Mouse (Mus musculus): Measurements from ENCODE around the gene Clasp1. TPM values are rescaled to one million over a fixed set of nuclear protein-coding genes. Genes with fewer than 3 reads are reported as not detected.

Clasp1 gene
- polyA plus RNA-seq, 1 experiment = 21.5 TPM

- TF ChIP-seq CTCF (IDR thresholded peaks at IDR 0.05; ENCODE audit: insufficient read depth, low read length) (no peak), POLR2A (IDR thresholded peaks at IDR 0.05; ENCODE audit: borderline replicate concordance, extremely low read depth, low read depth, low read length) (no peak)
- WGBS = 91% methylated on average over 4 of the region's 4 CpGs
- H3K4me3 ChIP-seq (replicated peaks; ENCODE audit: extremely low read depth, low read depth, low read length) = no peak overlapping the region
- peaks cover 8% of the 10 kb centered on the region; the same call in 1 of the 2 replicates for H3K4me1 ChIP-seq (ENCODE audit: control insufficient read depth, insufficient read depth, low read length)
- DNase-seq = no peak
Observed at GRCm38 (mm10) chr1:118401991-118402390, 13.1 kb downstream of the Clasp1 start.

- Histone ChIP-seq H3K4me3 (replicated peaks; ENCODE audit: extremely low read depth, low read depth, low read length) (no peak overlapping the region), H3K4me1 (ENCODE audit: control insufficient read depth, insufficient read depth, low read length) (peaks cover 8% of the 10 kb centered on the region; the same call in 1 of the 2 replicates)
- no peak for TF ChIP-seq CTCF (IDR thresholded peaks at IDR 0.05; ENCODE audit: insufficient read depth, low read length)
- TF ChIP-seq POLR2A (IDR thresholded peaks at IDR 0.05; ENCODE audit: borderline replicate concordance, extremely low read depth, low read depth, low read length) = no peak
- no peak for DNase-seq
- WGBS = 43% methylated on average over 8 of the region's 8 CpGs
Observed at GRCm38 (mm10) chr1:118402556-118402955, 13.7 kb downstream of the Clasp1 start.

- WGBS = 81% methylated on average over 6 of the region's 6 CpGs
- DNase-seq = no peak
Observed at GRCm38 (mm10) chr1:118402966-118403365, 14.1 kb downstream of the Clasp1 start.

GRCm38 (mm10) chr1:118403440-118403839 is 14.6 kb downstream of the Clasp1 start:
- no peak for DNase-seq
- WGBS = 57% methylated on average over 3 of the region's 3 CpGs

More at GRCm38 (mm10) chr1:118402966-118403365, 14.1 kb downstream of the Clasp1 start:
- TF ChIP-seq CTCF (IDR thresholded peaks at IDR 0.05; ENCODE audit: insufficient read depth, low read length) (no peak), POLR2A (IDR thresholded peaks at IDR 0.05; ENCODE audit: borderline replicate concordance, extremely low read depth, low read depth, low read length) (no peak)
- Histone ChIP-seq H3K4me3 (replicated peaks; ENCODE audit: extremely low read depth, low read depth, low read length) (no peak overlapping the region), H3K4me1 (ENCODE audit: control insufficient read depth, insufficient read depth, low read length) (peaks cover 8% of the 10 kb centered on the region; the same call in 1 of the 2 replicates)

GRCm38 (mm10) chr1:118407586-118408250 is 18.9 kb downstream of the Clasp1 start:
- Histone ChIP-seq H3K4me1 (ENCODE audit: control insufficient read depth, insufficient read depth, low read length) (no peaks in the 10 kb centered on the region; the same call in 1 of the 2 replicates), H3K4me3 (replicated peaks; ENCODE audit: extremely low read depth, low read depth, low read length) (no peak overlapping the region)
- TF ChIP-seq CTCF (IDR thresholded peaks at IDR 0.05; ENCODE audit: insufficient read depth, low read length) = no peak
- DNase-seq = no peak
- 87% methylated on average over 7 of the region's 7 CpGs for WGBS

More at GRCm38 (mm10) chr1:118403440-118403839, 14.6 kb downstream of the Clasp1 start:
- peaks cover 8% of the 10 kb centered on the region; the same call in 1 of the 2 replicates for H3K4me1 ChIP-seq (ENCODE audit: control insufficient read depth, insufficient read depth, low read length)
- H3K4me3 ChIP-seq (replicated peaks; ENCODE audit: extremely low read depth, low read depth, low read length) = no peak overlapping the region
- no peak for TF ChIP-seq CTCF (IDR thresholded peaks at IDR 0.05; ENCODE audit: insufficient read depth, low read length)
- no peak for TF ChIP-seq POLR2A (IDR thresholded peaks at IDR 0.05; ENCODE audit: borderline replicate concordance, extremely low read depth, low read depth, low read length)

- DNase-seq = no peak
- Histone ChIP-seq H3K4me3 (replicated peaks; ENCODE audit: extremely low read depth, low read depth, low read length) (no peak overlapping the region), H3K4me1 (ENCODE audit: control insufficient read depth, insufficient read depth, low read length) (no peaks in the 10 kb centered on the region; the same call in 1 of the 2 replicates)
- TF ChIP-seq CTCF (IDR thresholded peaks at IDR 0.05; ENCODE audit: insufficient read depth, low read length) (no peak), POLR2A (IDR thresholded peaks at IDR 0.05; ENCODE audit: borderline replicate concordance, extremely low read depth, low read depth, low read length) (no peak)
- 71% methylated on average over 4 of the region's 4 CpGs for WGBS
Observed at GRCm38 (mm10) chr1:118409249-118409648, 20.4 kb downstream of the Clasp1 start.

- no peak for TF ChIP-seq POLR2A (IDR thresholded peaks at IDR 0.05; ENCODE audit: borderline replicate concordance, extremely low read depth, low read depth, low read length)
- TF ChIP-seq CTCF (IDR thresholded peaks at IDR 0.05; ENCODE audit: insufficient read depth, low read length) = no peak
- DNase-seq = no peak
- no peak overlapping the region for H3K4me3 ChIP-seq (replicated peaks; ENCODE audit: extremely low read depth, low read depth, low read length)
- WGBS = 81% methylated on average over 5 of the region's 5 CpGs
- H3K4me1 ChIP-seq (ENCODE audit: control insufficient read depth, insufficient read depth, low read length) = no peaks in the 10 kb centered on the region; the same call in 1 of the 2 replicates
Observed at GRCm38 (mm10) chr1:118410824-118411223, 22.0 kb downstream of the Clasp1 start.

GRCm38 (mm10) chr1:118413169-118413568 is 24.3 kb downstream of the Clasp1 start:
- no peak overlapping the region for H3K4me3 ChIP-seq (replicated peaks; ENCODE audit: extremely low read depth, low read depth, low read length)
- no peak for TF ChIP-seq CTCF (IDR thresholded peaks at IDR 0.05; ENCODE audit: insufficient read depth, low read length)
- no peak for TF ChIP-seq POLR2A (IDR thresholded peaks at IDR 0.05; ENCODE audit: borderline replicate concordance, extremely low read depth, low read depth, low read length)
- H3K4me1 ChIP-seq (ENCODE audit: control insufficient read depth, insufficient read depth, low read length) = no peaks in the 10 kb centered on the region; the same call in 1 of the 2 replicates
- WGBS = 85% methylated on average over 2 of the region's 2 CpGs
- DNase-seq = no peak

GRCm38 (mm10) chr1:118417047-118417730 is 28.3 kb downstream of the Clasp1 start:
- peaks cover 7% of the 10 kb centered on the region for H3K4me1 ChIP-seq (ENCODE audit: control insufficient read depth, insufficient read depth, low read length)
- no peak overlapping the region for H3K4me3 ChIP-seq (replicated peaks; ENCODE audit: extremely low read depth, low read depth, low read length)
- no peak for DNase-seq
- WGBS = 85% methylated on average over 9 of the region's 9 CpGs
- TF ChIP-seq POLR2A (IDR thresholded peaks at IDR 0.05; ENCODE audit: borderline replicate concordance, extremely low read depth, low read depth, low read length) (no peak), CTCF (IDR thresholded peaks at IDR 0.05; ENCODE audit: insufficient read depth, low read length) (no peak)

Data from lung, adult 2 months (tissue).